Mouse (Mus musculus): ENCODE results near the gene Thap7.
A peak's percentile ranks its signal among the peaks of the same experiment; 100 is the strongest.

Gene Thap7

DNA sequence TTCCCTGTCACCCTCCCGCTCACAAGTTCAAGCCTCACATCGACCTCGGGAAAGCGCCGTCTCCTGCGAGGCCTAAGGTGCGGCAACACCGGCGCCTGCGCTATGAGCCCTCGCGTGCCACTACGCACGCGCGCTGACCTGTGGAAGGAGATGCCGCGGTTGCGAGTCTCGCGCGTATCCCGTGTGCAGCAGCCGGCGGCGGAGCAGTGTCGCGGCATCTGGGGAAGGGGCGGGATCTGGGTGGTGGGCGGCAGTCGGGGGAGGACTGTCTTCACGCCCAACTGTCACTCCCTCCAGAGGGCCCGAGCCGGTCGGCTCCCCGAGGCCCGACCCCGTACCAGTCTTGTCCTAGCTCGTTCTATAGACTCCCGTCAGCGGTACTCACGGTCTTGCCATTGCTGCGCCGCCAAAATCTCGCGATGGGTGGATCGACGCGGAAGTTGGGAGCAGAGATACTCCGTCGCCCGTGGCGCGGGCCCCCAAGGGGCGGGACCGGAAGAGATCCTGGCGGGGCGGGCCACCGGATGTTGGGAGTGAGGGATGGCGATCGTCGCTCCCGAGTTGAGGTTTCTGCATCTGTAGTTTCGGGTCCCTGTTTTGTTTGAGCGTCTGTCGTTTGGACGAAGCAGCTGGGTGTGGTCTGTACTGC lies at the start of gene Thap7:
TSS of gene Thap7 (minus strand) at position 497 of the 649 bp plus-strand sequence.
- DNase-seq (ENCODE audit: low spot score): peak; percentile 96

DNA sequence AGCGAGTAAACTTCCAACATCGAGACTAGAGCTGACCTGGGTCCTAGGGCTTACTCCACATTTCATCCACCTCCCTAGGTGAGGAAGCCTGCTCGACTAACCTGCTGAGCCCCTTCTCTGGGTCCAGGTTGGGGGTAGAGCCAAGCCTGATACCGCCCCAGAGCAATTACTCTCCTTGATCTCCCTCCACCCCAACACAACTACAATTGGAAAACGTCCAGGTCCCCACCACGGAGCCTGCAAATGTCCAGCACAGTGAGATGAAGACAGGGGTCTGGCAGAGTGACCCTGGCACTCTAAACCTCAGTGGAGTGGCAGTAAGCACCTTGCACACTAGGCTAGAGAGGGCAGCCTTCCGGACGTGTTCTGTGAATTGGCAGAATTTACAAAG lies 45.9 kb upstream of the Thap7 start:
- no peak for DNase-seq (ENCODE audit: low spot score)

DNA sequence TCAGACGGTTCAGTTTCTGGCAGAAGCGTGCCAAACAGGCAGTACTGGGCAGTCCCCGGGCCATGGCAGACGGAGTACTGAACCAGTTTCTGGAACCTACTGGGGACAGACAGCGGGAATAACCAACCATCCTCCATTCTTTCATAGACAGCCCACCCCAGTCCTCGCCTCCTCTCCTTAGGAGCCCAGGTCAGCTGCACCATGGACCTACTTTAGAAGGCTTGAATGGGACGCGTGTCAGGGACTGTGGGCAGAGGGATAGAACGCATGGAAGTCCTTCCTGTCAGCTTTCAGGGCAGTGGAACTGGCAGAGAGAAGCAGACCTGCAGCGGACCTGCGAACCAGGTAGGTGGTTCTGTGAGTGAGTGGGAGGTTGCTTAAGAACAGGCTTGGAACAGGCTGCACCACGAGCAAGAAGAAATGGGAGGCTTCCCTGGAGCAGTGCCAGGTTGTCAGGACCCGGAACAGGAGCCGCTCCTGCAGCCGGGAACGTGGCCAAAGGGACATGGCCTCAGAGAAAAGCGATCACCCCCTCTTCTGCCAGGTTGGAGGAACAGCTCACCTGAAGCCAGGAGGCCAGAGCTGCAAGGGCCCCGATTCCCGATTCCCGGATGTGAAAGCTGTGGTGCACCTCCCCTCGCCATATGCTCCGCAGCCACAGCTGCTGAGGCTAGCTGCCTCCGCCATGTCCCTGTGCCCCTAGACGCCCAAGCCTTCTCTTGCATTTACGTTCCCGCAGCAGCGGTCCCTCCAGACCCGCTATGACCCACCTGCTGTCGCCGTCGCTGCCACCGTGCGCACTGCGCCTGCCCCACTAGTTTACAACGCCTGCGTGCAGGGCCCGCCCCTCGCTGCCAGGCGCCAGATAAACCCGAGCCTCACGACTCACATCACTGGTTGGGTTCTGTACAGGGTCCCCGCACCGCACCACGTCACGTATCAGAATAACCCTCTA lies 45.2 kb upstream of the Thap7 start:
- DNase-seq (ENCODE audit: low spot score): no peak

DNA sequence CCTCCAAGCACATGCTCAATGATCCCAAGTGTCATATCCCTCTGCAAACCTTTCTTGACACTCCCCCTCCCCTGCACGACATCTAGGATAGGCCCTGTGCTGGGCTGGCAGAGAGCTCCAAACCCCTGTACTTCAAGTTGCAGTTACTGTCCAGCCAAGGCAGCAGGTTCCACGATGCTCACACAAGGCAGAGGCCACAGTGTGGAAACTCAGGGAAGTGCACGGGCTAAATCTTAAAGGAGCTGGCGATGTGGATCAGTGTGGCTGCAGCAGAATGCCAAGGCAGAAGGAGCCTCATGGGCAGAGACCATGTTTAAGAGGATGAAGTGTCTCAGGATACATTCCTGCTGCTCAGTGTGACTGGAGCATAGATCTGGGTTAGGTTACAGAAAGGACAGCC lies 35.2 kb upstream of the Thap7 start:
- no peak for DNase-seq (ENCODE audit: low spot score)

DNA sequence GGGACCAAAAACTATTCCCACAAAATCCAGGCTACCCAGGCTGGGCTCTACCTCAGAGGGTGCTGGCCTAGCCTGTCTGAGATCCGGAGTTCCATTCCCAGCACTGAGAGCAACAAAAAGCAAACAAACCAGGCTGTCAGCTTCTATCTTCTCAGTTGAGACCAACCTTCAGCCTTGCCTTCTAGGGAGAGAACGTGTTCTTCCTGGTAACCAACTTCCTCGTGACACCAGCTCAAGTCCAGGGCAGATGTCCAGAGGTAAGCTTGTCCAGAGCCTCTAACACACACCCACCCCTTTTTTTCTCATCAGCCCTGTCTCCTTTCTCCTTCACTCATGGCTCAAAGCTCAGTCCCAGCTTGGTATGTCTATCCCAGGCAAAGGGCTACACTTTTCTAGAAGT lies 33.8 kb upstream of the Thap7 start:
- no peak for DNase-seq (ENCODE audit: low spot score)

DNA sequence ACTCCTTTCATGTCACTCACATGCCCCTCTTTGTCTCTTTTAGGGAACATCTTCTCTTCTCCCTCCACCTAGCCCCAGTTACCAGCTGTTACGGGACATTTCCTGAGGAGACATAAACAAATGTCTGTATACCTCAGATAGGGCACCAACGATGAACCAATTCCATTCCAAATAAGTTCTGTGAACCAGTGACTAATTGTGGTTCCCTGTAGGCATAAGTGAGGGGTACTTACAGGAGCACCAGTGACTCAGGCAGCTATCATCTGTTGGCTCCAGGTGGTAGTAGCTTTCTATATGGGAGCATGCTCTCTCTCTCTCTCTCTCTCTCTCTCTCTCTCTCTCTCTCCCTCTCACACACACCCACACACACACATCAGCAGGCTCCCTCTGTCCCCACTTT lies 33.3 kb upstream of the Thap7 start:
- no peak for DNase-seq (ENCODE audit: low spot score)

DNA sequence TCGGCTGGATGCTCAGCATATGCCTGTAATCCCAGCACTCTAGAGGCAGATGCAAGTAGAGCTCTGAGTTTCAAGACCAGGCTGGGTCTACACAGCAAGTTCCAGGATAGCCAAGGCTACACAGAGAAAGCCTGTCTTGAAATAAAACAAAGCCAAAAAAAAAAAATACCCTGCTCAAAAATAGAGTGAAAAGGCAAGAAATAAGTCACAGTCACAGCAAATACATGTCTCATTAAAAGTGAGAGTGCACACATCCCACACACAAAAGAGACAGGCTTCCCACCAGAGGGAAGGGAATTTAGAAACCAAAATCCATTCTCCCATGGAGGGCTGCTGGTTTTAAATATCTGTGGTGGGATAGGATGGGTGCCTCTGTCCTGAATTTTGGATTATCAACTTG lies 32.6 kb upstream of the Thap7 start:
- no peak for DNase-seq (ENCODE audit: low spot score)

DNA sequence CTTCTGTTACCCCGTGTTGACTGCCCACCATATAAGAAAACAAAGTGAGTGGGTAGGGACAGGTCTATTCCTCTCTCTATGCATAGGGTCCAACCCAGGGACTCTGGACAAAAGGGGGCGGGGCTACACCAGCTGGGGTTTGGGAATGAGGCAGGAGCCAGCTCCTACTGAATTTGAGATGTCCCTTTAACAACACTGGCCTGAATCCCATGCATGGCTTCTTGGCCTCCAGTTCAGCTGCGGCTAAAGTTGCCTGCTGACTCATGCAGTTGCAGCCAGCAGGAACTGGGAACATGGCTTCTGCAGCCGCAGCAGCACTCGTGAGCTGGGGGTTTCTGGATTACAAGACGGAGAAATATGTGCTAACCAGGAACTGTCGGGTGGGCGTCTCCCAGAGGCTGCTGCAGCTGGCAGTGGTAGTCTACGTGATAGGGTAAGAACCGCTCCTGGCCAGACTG lies 30.8 kb upstream of the Thap7 start, which contains the start of gene P2rx6:
TSS of gene P2rx6 (plus strand) at position 135 of the 458 bp plus-strand sequence.
- DNase-seq (ENCODE audit: low spot score): no peak

DNA sequence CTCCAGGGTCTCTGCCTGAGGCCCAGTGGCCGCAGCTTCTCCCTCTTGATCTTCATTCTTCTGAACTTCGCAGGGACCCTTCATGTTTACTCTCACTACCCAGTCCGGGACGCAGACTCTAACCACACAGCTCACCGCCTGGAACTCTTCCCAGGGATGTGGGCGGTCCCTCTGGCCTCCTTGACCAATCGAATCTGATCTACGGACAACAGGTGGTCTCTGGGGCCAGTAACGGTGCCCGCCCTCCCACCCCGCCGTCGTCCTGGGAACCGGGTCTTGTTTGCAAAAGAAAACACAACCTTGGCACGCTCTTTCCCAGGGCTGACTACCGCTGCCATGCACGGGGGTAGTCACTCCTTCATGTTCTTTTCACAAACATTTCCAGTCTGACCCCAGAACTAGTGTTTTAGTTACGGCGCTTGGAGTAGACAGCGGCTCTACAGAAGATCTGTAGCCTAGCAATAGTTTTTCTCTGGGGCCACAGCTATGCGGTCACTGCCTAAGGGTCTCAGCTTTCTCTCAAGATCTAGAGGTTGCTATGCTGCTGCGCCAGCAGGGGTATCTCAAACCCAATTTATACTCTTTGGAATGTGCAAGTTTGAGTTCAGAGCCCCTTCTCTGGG lies 30.3 kb upstream of the Thap7 start, which contains the start of gene Lrrc74b:
TSS of gene Lrrc74b (minus strand) at position 120 of the 623 bp plus-strand sequence.
- no peak for DNase-seq (ENCODE audit: low spot score)

DNA sequence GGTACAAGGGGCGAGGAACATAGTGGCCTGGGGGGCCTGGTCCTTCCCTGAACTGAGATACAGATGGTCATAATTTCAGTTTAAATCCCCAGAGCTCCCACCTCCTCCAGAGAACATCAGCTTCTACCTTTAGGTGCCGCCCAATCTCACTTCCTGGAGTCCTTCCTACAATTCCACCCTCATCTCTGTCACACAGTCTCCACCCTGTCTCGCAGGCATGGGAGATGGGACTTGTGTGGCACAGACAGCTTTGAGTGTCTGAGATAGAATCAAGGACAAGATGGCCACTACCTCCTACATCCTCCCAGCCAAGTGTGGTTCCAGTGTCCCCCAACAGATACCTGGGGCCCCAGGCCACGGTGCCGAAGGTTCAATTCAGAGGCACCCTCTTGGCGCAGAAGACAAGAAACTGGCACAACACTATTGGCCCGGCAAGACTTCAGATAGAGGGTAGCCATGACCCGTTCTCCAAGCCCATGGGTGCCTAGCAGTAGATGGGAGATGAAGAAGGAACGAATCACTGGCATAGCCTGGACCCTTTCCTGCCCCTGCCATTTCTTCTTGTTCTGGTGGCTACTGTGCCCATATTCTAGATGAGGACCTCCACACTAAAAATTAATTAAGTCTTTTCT lies 28.6 kb upstream of the Thap7 start:
- no peak for DNase-seq (ENCODE audit: low spot score)

DNA sequence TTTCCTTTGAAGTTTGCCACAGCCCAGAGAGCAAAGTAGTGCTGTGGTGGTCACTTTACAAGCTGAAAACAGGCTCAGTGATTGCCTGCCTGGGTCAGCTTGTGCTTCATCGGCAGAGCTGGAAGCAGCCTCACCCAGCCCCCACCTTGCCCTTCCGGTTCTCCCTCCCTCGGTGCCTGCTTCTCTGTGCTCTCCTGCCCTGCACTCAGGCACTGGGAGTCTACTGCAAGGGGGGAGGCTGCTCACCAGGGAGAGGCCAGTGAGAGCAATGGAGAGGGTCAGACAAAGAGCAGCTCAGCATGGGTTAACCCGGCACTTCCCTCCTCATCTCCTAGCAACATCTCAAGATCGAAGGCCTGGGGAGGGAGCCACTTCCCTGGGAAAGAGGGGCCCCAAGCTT lies 27.9 kb upstream of the Thap7 start:
- DNase-seq (ENCODE audit: low spot score): no peak

DNA sequence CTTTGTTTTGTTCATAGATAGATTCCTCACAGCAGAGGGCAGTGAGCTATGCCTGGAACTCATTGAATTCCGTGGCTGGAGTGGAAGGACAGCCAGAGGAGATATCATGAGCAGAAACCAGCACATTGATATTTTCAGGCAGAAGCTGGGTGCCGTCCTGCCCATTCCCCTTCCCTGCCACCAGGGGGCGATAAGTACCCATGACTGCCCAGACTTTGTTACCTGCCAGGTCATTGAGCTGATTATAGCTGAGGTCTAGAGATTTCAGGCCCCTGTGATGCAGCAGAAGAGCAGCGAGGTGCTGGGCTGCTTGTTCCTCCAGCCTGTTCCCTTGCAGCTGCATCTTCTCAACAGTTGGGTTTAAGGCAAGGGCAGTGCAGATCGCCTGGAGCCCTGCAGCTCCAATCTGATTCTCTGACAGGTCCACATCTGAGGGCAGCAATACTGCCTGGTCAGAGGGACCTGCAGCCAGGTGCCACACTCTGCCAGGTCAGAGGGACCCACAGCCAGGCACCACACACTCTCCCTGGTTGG lies 27.1 kb upstream of the Thap7 start:
- peak; percentile 69 for DNase-seq (ENCODE audit: low spot score)

DNA sequence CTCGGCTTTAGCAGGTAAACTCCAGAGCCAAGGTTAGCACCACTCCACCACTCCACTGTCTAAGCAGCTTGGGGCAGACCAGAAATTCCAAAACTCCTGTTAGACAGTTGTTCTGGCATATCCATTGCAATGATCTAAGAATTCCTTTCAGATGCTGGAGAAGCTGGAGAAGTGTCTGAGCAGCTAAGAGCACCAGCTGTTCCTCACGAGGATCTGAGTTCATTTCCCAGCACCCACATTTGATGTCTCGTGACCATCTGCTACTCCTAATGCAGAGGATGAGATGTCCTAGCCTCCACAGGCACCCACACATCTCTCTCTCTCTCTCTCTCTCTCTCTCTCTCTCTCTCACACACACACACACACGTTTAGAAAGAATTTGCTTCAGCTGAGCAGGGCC lies 26.0 kb upstream of the Thap7 start:
- DNase-seq (ENCODE audit: low spot score): no peak

DNA sequence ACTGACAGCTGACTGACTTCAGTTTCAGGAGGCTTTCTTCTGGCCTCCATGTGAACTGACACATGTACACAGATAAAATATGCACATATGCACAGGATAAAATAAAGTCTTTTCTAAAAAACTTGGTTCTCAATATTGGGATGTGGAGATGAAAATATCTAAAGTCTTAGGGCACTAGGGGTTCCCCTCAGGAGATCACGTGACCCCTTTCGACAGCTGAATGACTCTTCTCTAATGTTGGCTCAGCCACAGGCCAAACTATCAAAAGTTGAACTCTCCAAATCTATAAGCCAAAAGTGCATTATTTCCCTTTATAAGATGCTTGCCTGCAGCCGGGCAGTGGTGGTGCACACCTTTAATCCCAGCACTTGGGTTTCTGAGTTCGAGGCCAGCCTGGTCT lies 25.2 kb upstream of the Thap7 start:
- no peak for DNase-seq (ENCODE audit: low spot score)

DNA sequence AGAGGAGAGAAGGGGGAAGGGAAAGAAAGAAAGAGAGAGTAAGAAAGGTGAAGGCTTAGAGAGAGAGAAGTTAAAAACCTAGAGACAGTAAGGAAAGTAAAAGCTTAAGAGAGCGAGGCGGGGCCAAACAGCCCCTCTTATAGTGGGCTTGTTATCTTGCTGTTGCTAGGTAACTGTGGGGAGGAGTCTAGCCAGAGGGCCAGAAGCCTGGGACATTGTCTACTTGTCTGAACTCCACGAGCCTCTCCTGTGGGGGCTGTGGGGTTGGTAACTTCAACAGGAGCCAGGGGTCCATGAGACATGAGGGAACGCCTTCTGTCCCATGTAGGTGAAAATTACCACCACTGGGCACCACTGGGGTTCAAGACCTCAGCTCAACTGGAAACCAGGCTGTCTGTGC lies 23.8 kb upstream of the Thap7 start:
- peak; percentile 65 for DNase-seq (ENCODE audit: low spot score)

DNA sequence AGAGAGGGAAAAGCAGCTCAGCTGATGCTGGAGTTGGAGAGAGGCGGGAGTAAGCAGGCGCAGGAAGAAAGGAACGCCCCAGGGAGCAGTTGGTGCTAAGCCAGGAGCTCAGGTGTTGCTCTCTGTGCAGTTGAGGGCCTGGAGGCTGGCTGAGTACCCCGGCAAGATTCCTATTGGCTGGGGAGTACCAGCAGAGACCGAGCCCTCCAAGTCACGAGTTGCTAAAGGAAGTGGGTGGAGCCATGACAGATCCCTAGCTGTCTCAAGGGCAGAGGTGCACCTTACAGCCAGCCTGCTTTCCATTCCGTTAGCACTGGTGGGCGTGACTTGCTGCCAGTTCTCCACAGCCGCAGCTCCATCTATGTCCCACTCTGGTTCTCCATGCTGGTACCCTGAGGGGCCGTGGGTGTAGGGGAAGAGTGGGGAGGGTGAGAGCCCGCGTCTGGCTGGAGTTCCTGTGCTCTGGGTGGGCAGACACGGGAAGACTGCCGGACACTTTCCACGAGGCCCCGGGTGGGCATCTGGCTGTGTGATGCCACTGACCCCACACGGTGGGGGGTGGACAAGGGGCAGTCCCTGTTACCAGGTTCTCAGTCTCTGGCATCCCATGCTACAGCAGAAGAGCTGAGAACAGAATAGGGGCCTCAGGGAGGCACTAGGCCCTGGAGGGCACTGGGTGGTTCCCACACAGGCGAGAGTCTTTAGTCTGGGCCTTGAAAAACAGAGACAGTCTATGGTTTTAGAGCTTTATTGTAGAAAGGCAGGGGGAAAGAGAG lies 23.2 kb upstream of the Thap7 start:
- peak; percentile 72 for DNase-seq (ENCODE audit: low spot score)

DNA sequence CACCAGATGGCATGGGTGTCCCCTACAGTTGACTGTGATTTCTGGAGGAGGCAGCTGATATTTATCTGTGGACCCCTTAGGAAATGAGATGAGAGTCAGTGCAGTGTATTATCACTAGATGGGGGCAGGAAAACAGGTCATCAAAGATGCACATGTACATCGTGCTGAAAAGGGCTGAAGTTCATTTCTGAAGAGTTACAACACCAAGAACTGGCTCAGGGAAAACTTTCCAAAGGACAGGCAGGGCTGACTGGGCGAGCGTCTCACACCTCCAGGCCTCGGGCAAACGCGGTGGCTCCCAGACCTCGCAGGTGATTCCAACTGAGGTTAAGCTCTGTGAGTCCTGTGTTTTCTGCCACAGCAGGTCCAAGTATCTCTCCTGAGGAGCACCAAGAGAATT lies 21.9 kb upstream of the Thap7 start:
- no peak for DNase-seq (ENCODE audit: low spot score)

DNA sequence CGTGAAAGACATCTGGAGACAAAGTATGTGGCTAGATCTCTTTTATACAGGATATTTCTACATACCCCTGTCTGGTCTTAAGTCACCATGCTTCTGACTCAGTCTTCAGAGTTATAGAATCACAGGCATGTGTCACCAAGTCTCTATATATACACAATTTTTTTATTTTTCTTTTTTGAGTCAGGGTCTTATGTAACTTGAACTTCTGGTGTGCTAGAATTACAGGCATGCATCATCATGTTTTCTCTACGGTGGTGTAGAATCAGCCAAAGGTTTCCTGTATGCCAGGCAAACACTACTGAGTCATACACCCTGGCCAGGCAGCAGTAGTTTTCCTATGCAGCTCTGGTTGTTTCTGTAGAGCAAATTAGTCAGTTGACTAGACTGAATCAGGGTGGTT lies 11.7 kb upstream of the Thap7 start:
- no peak for DNase-seq (ENCODE audit: low spot score)

DNA sequence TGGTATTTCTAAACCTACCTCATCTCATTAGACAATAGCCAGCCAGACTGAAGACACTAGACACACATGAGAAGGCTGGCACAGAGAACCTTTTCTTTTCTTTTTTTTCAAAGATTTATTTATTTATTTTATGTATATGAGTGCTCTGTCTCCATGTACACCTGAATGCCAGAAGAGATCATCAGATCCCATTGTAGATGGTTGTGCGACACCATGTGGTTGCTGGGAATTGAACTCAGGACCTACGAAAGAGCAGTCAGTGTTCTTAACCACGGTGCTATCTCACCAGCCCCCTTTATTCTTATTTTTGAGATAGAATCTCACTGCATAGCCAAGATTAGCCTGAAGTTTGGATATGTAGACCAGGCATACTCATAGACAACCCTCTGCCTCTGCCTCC lies 5.6 kb upstream of the Thap7 start:
- no peak for DNase-seq (ENCODE audit: low spot score)

DNA sequence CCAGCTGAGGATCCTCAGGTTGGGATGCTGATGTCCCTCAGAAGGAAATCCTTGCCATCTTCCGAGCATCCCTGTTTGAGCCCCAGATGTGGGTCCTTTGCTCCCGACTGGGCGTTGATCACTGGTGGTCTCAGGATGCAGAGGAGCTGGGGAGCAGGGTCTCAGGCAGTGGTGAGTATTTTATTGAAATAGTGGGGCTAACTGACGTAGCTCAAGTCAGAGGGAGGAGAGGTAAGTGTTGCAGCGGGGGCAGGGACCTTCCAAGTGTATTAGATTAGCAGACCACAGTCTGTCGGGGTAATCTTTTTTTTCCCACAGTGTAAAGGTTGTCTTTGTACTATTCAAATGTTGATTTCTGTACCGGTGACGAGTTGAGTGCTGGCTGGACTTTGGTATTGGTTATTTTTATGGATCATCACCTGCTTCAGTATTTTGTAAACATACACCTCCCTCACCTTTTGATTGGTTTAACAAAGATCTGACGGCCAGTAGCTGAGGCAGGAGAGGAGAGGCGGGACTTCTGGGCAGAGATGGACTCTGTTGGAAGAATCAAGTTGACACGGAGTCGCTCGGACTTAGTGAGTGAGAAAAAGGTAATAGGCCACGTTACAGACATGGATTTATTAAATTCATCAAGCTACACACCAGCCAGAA lies 1.9 kb upstream of the Thap7 start:
- DNase-seq (ENCODE audit: low spot score): no peak

DNA sequence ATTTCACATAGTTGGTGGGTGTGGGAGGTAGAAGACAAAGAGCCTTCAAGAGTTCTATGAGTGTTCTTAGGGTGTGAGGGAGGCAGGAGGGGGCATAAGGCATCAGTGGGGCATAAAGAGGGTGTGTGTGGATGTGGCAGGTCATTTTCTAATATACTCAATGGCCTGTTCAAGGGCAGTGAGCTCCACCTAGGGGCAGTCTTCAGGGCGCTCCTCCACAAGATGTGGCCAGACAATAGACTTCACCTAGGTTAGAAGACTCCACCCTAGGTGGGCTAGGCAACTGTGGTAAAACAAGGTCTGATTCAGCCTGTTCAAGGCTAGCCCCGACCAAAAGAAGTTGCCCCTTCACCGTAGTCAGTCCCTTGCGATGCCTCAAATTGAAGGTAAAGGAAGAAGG lies 1.3 kb upstream of the Thap7 start:
- no peak for DNase-seq (ENCODE audit: low spot score)
